Mouse (Mus musculus): Measurements from ENCODE around the gene Dip2c.

GRCm38 (mm10) chr13:9702615-9703235 lies 426.4 kb downstream of the Dip2c start:
- no peak for TF ChIP-seq POLR2A (IDR thresholded peaks at IDR 0.05; ENCODE audit: extremely low read depth, insufficient read depth, low read length)
- no peak for TF ChIP-seq CTCF (IDR thresholded peaks at IDR 0.05; ENCODE audit: extremely low read depth, insufficient read depth, low read length)

All from cortical plate, adult 2 months (tissue).